Mouse (Mus musculus) kidney, postnatal 14 days (tissue): ENCODE measurements around the gene Hivep3.

ENCODE experiments used
- DNase-seq: peaks from one replicate; pipeline ENCODE4 v3.0.0; 2022; ENCODE audit warnings: mixed read lengths

Gene Hivep3

DNA sequence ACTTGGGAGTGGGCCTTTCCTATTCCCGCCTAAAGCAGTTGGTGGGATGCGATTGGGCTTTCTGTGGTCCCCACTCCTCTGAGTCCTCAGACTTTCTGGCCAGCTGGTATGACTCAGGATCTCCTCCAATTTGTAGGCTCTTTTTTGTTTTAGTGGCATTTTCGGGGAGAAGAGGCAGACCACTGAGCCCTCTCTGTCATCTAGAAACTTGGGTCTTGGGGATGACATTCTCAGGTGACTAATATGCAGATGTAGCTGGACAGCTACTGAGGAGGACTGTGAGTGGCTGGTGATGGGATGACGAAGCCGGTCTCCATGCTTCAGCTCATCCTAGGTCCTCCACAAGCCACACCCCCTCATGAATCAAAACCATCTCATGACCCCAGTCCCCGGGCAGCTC, 328.6 kb downstream of the Hivep3 start:
- no peak for DNase-seq

DNA sequence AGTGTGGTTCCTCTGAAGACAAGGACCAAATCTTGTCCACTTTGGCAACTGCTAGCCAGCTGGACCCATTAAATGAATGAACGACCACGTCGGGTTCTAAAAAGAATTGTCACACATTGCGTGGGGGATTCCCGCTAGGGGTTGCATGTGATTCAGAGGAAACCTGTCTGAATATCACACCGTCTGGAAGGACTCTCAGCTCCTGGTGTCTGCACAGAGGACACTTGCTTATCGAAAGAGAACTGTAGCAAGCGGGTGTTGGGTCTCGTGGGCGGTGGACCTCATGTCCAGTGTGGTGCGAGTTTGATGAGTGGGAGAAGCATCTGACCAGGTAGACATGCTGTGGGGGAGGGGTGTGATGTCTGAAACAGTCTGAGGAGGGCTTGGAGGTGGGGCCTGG, 329.2 kb downstream of the Hivep3 start:
- DNase-seq = no peak

DNA sequence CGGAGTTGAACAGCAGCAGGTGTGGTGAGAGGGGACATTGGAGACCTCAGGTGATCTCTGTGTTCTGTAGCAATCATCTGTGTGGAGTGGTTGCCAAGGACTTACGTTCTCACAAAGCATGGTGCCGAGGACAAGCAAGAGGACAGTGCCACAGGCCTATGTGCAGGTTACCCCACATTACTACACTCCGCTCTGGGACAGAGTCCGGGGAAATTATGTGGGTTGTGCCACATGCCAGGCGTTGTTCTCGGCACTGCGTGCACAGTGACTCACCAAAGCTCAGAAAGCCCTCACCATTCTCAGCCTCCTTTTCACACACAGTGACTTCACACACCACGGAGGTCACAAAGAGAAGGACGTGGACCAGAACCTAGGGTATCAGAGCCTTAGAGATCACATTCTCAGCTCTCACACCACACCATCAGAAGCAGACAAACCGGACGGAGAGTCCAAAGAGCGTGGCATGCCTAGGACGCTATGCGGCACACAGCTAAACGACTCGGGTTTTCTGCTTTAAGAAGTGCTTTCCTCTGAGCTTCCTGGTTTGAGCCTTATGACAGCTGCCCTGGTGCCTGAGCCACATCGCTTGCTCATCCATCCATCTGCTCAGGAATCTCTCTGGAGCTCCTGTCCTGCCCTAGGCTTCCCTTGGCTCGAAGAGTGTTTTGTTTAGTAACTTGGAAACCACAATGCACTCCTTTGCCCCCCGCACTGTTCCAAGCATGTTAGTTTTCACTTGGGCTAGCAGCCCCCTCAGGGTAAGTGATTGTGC, 330.0 kb downstream of the Hivep3 start:
- DNase-seq = no peak

DNA sequence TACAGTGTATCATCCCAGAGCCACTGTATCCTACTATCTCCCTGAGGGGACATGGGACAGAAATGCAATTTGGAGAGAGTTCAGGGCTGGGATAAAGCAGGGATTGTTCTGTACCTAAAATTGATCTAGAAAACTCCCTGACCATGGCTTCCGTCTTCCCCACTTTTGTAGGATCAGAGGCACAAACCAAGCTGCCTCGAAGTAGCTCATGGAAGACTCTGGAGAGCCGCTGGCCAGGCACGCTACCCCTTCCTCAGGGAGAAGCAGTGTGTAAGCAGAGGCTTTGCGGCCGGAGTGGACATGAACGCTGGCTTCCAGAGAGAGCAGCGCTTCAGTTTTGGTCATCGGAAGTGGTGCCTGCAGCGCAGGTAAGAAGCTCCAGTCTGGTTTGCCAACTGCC, 331.1 kb downstream of the Hivep3 start, which contains the start of gene AL607142.1:
Gene AL607142.1, plus strand, starts transcription at position 301 of the 400 bp plus-strand sequence.
- DNase-seq = no peak

DNA sequence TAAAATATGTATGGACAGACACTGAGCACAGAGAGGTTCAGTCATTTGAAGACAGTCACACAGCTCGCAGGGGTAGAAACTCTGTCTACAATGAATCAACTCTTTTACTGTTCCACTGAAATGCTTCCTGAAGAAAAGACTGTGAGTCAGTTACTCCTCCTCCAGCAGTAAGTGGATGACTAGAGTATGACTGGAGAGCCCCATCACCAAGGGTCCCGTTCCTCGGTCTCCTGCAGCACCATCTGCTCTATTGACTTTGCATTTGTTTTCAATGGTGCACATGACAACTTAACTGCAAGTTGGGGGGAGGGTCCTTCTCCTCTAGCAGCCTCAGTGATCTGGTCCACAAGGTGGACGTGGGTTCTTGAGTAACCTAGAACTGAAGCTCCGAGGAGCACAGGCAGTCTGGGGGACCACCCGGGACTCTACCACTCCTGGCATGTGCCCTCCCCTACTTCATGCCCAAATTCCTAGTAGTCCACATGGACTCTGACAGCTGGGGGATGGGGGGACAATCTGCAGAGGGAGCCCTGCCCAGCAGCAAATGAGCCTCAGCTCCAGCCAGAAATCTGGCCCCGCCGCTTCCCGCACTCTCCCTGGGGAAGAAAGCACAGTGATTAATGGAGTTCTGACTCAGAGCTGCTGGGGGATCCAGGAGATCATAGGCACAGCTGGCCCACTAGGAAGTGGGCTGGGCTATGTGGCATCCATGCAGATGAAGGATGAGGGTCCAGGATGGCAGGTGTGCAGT, 333.4 kb downstream of the Hivep3 start:
- DNase-seq = peak; percentile 21

DNA sequence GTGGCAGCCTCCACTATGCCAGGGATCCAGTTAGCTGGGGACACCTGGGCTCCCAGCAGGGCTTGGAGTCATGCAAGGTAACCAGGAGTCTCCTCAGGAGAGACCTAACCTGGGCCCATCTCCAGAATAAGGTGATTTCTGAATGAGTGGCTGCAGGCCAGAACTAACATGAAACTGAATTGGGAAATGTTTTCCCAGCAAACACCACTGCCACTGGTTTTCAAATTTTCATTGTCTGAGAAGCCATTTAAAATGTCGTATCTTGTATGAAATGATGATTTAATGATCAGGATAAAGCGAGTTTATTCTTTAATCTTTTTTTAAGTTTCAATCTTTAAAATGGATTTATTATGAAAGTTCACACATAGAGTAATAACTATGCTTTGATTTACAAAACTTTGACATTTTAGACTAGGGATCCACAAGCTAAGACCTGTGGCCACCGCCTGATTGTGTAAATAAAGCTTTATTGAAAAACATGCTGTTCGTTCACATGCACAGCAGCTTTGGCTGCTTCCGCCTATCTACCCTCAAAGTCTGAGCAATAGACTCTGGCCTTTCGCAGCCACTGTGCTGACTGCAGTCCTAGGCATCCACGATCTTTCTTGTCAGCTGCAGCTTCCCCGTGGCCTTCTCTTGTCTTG, 334.1 kb downstream of the Hivep3 start:
- DNase-seq = no peak

DNA sequence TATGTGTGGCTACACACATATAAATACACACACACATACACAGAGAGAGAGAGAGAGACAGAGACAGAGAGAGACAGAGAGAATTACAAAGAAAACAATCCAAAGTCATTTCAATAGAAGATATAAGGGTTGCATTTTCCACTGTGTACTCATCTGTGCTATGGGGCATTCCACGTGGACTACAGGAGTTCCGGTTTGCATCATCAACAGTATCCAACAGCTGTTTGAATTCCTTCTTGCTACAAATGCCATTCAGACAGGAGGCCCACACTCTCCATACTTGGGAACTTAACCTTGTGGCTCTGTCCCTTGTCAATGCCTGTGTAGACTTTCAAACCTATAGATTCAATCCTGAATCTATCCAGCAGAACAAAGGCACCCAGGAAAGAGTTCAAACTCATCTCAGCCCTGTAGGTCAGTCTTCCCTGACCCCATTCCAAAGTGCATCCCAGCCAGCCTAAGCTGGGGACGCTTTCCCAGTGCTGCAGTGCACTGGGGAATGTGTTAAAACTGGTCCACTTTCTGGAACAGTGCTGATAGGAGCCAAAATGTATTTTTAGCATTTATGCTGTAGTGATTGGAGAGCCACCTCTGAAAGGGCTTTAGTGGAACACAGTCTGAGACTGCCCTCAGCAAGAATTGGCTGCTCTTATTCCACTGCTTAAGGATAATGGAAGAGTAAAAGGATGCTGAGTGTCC, 335.4 kb downstream of the Hivep3 start:
- no peak for DNase-seq

DNA sequence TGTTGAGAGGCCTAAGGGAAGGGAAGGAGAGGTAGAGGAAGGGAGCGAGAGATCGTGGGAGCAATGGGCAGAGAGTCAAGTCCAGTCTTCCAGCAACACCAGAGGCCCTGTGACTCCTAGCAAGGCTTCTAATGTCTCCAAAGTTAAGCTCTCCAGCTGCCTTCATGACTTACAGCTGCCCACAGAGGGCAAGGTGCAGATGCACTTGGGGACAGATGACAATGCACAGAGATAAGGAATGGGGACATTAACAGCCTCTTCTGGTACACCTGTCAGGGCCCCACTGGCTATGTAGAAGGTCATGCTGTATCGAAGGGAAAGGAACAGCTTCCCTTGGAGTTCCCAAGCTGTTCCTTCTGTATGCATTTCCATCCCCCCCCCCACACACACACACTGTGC, 336.0 kb downstream of the Hivep3 start:
- DNase-seq = no peak

DNA sequence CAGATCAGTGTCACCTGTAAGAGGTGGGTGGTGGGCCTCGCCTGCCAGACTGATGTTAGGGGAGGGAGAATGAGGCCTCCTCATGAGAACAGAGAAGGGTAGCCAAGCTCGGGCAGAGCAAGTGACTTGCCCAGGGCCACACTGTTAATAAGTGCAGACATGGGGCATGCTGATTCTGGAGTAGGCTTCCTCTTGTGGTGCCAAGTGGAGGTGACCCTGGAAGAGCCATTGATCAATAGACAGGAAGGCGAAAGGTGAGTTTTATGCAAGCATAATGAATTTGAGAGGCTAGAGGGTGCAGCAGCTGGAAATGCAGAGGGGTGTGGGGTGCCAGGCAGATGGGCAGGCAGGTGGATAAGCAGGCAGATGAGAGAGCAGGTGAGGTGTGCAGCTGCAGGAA, 337.8 kb downstream of the Hivep3 start:
- no peak for DNase-seq

DNA sequence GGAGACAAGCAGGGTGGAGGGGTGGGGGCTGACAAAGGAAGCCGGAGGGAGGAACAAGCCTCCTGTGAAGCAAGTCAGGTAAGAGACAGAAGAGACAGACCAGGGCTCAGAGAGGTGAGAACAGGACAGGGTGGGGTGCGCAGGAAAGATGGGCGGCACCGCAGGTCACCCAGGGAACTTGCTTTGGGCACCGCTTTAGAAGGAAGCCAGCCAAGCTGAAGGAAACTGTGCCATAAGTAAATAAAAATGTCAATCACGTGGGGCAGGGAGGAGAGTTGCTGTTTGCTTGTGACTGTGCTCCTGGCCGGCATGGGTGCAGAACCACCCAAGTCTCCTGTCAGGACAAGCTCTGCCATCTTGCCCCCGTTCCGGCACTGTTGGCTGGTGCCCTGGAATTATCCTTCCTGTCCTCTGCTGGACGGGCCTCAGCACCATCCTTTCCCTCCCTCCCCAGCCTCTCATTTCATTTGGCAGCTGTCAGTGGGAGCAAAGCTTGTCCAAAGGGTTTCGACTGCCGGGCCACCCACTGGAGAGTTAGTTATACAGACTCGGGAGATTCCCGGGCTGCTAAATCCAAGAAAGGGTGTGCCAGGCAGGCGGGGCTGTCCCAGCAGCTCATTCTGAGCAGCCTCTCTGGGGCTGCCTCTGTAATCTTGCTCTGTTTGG, 338.4 kb downstream of the Hivep3 start:
- no peak for DNase-seq

DNA sequence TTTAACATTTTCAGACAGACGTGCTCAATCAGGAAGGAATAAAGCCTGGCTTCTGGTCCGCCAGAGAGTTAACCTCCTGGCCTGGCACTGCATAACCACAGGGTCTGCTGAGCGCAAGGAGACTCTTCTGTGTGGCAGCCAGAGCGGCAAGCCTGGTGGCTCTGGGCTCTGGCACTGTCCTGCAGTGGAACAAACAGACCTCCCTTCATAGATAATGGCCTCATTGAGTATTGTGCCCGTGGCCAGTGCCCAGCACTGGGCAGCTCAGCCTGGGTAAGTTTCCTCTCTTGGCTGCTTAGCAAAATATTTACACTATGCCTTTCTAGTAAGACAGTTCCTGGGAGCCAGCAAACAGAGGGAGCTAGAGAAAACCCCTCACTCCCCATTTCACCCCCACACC, 340.5 kb downstream of the Hivep3 start:
- DNase-seq = no peak

DNA sequence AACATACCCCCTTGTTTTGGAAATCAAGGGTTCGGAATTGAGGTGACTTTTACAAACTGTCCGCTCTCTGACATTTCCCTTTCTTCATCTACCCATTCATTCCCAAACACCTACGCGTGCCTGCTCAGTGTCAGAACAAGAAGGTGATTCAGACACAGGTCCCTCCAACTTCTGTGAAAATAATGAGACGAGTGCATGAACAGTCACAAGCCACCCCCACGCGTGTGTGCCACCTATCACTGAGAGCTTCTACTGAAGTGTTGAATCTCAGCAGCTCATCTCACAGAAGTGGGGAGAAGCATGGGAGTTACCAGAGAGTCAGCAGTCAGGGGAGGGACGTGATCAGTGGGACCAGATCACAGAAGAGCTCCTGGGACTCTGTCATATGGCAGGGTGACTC, 343.7 kb downstream of the Hivep3 start:
- DNase-seq = no peak

DNA sequence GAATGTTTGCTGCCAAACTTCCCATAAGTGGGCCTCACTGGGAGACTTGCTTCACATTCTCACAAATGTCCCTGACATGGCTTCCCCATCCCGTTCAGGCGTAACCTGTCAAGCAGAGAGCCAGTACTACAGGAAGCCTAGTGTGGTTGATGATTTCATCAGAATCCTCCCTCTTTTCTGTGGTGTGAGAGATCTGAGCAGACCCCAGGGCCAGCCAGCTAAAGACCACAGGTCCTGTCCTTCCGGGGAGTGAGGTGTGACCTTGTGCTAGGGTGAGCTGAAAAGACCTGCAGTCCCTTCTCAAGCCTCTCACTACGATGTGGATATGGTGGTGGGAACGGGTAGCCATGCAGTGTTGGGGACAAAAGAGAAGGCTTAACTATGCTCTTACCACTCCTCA, 348.9 kb downstream of the Hivep3 start:
- DNase-seq = no peak

DNA sequence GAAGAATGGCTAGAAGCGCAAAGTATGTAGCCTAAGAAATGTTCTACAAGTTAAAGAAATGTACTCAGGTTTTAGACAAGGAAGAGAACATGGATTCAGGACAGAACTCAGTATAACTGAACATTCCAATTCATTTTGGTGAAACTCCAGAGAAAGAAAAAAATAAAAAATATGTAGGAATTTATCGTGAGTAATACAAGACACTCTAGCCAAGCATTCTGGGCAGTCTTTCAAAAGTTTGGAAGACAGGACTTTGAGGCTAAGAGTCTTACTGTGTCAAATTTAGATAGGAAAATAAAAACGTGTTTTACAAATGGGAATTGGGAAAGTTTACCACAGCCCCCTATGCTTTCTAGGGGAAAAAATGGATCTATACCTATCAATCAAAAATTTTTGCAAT, 350.1 kb downstream of the Hivep3 start:
- peak; percentile 19 for DNase-seq

DNA sequence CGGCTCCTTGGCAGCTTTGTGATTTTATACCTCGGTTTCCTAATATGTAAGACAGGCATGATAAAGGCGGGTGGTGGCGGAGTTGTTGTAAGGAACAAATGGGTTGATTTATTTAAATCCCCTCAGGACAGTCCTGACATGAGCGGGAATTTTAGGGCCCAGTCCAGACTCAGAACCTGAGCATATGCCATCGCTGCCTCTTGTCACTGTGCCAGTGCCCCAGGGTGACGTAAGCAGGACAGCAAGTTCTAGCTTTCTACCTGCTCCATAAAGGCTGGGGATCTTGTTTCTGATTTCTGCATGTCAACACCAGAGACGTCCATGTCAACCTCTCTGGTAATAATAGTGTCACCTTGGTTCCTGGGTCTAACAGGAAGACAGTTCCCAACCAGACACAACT, 356.0 kb downstream of the Hivep3 start:
- DNase-seq = no peak

DNA sequence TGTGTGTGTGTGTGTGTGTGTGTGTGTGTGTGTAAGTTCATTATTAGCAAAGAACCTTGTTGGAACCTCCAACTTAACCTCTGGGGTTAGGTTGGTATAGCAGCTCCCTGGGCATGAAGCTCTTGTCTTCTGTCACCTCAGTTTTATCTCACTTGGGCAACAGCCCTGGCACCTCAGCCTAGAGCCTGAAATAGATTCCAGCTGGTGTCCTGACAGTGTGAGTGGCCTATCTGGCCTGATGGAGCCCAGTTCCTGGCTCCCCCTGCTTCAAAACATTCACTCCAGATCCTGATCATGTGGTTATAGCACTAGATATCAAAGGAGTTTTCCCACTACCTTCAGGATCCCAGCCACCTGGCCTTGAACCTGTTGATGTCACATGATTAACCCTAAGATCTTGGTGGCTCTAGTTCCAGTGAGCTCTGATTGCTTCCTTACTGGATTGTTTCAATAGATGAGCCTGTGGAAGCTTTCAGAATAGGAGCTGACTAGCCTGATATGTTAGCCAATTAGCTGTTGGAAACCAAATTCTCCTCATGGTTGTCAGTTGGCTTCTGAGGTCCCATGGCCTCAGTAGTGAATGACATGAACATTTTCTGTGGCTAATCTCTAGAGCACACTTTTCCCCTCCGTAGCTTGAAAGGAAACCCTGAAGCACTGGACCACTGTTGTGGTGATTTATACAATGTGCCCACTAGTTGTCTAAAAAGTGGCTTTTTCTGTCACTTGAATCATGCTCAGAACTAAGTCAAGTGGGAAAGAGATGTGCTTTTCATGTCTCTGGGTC, 358.6 kb downstream of the Hivep3 start:
- no peak for DNase-seq

DNA sequence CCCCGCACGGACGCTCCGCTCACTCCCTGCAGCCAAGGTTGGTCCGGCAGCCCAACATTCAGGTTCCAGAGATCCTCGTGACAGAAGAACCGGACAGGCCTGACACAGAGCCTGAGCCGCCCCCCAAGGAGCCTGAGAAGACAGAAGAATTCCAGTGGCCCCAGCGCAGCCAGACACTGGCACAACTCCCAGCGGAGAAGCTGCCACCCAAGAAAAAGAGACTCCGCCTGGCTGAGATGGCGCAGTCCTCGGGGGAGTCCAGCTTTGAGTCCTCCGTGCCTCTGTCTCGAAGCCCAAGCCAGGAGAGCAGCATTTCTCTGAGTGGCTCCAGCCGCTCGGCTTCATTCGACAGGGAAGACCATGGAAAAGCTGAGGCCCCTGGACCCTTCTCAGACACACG, 363.4 kb downstream of the Hivep3 start:
- DNase-seq = no peak

DNA sequence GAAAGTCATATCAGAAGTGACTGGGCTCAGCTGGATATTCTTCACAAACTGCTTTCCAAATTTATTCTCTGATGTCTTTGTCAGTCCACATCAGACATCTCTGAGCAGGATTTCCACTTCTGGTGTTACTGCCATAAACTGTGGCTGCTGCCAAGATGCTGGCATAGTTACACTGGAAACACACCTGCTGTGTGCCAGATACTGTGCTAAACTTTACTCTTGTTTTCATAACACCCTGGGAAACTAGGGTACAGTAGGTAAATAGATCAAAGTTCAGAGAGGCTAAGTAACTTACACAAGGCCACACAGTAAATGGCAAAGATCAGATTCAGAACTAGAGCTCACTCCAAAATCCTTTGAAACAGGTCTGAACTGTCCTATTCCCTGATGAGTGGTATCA, 367.6 kb downstream of the Hivep3 start:
- DNase-seq = no peak

DNA sequence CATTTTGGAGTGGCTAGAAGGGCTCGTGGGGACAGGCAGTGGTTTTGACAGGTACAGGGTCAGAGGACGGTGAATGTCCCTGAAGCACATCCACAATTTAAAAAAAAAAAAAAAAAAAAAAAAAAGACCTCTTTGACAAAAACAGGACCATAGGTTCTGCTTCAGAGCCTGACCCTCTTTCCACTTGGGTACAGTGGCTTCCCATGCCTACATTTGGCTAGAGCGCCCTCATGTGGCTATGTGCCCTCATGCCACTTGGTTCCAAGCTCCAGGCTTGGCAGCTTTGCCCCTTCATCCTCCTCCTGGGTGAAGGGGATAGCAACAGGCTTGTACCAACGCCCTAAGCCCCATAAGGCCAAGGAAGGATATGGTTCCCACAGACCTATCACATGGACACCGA, 371.0 kb downstream of the Hivep3 start:
- peak; percentile 63 for DNase-seq

DNA sequence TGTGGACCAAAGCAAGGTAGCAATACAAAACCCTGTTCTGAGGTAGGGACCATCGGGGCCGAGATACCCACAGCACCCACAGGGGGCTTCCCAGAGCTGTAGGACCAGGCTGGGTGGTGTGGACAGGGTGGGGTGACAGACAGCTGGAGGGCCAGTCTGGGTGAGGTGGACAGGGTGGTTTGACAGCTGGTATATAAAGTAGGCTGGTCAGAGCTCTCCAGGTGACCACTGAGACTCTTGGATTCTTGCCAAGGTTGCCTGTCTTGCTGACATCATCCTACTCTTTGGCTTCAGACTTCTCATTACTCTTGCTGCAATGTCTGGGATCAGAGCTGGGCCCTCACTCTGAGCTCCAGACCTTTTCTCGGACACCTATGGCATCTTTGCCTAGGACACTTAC, 372.8 kb downstream of the Hivep3 start:
- DNase-seq = no peak

DNA sequence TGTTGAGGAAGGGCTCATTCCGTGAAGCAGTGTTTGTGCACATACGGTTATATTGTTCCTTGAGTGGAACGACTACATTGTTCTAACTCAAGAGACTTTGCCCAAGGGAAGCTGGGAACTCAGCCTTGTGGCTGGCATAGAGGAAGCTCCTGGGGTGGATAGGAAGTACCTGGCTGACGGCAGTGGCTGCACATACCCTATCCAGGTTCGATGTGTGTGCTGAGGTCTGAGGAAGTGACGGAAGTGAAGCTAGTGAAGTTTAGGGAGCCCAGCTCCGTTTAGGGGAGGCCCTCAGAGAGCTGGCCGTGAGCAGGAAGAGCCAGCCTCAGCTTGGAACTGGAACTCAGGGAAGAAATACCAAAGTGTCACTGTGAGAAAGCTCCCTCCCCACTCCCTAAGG, 374.2 kb downstream of the Hivep3 start:
- no peak for DNase-seq

DNA sequence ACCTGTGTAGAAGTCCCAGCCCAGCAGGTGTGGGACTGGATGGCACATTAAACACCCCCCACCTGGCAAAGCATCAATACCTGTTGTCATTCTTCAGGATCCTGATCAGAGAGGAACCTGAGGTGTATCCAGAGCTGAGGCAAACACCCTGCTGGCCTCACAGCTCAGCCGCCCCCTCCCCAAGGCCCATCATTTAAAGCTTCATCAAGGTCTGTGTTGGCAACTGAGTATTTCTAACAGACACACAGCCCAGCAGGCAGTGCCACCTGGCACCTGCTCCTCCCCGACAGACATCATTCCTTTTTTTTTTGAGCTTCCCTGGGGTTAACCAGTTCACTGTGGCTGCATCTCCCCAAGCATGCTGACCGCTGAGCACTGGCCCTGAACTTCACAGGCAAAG, 381.9 kb downstream of the Hivep3 start:
- no peak for DNase-seq
